Mouse (Mus musculus) testis, postnatal 14 days (tissue): ENCODE results near the gene Gjc1.

Experiments used
- DNase-seq: peaks from one replicate; pipeline ENCODE4 v3.0.0; 2021; ENCODE audit warnings: low spot score

Gene Gjc1

DNA sequence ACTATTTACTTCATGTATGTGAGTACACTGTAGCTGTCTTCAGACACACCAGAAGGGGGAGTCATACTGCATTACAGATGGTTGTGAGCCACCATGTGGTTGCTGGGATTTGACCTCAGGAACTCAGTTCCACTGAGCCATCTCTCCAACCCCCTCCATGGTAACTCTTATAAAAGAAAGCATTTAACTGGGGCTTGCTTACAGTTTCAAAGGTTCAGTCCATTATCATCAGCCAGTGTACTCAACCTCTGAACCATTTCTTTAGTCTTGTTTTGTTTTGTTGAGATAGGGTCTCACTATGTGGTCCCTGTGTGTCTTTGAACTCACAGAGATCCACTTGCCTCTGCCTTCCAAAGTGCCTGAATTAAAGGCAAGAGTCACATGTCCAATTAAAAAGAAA is 4.6 kb downstream of the Gjc1 start:
- no peak for DNase-seq

DNA sequence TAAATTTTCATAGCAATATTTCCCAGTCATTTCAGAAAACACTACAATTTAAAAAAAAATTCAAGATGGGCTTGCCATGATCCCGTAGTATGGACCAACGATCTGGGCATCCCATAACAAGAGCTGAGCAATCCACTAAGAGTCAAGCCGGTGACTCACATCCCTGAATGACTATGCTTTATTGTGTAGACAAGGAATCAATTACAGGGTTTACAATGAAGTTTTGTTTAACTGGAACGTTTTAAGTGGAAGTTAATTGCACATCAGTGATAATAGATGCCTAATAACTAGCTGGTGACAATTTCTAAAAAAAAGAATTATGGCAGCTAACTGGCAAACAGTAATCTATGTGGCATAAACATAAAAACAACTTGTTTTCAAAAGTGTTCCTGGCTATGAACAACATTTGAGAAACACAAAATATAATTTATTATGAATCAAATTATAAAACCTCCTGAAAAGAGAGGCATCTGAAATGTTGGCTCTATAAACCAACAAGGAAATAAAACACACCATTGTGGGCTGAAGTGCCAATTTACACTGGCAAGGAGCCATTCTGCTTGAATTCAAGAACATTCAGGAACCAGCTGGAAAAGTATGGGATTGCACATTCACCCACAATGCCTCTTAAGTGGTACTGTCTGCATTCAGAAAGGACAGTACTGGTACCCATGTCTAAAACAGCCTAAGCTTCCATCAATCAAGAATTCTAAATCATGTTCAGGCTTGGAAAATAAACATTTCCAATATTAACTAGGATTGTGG is 8.6 kb downstream of the Gjc1 start:
- no peak for DNase-seq

DNA sequence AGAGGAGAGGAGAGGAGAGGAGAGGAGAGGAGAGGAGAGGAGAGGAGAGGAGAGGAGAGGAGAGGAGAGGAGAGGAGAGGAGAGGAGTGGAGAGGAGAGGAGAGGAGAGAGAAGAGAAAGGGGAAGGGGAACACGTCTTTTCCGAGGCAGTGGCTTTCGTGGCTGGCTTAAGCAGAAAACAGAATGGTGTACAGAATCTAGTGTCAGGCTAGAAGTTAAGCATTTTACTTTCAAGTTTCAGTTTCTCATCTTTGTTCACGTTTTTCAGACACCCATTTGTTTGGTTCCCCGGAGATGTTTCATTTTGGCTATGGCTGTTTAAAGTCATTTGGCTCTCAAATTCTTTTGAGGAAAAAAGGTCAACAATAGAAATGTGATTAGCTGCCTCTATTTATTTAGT is 11.3 kb downstream of the Gjc1 start:
- no peak for DNase-seq

DNA sequence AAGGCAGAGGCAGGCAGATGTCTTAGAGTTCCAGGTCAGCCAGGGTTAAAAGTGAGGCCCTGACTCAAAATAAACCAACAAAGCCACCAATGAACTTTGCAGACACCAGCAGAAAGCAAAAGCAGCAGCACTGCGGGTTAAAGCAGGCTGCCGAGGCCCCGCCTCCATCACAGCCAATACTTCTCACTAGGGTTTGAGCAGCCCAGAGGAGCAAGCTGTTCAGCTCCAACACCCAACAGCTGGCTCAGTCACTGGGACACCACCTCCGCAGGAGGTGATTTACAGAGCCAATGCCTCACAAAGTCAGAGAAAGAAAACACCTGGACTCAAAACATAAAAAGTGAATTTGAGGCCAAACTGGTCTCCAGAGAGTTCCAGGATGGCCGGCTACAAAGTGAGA is 16.0 kb downstream of the Gjc1 start:
- no peak for DNase-seq

DNA sequence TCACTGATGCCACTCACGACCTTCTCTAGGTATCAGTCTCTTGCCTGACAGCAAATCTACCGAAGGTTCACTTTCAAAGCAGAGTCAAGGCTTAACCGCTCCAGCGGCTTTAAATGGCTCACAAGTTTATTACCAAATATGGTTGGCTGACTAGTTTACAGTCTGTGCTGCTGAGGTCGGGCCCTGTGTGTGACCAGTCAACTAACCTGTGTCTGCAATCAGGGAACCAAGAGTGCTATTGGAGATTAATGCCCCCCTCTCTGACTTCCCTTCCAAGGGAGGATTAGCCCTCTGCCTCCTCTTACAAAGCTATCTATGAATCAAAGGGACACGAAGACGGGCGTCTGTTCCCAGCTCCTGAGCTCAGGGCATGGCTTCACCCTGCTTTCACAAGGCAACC is 25.3 kb downstream of the Gjc1 start:
- DNase-seq = no peak

DNA sequence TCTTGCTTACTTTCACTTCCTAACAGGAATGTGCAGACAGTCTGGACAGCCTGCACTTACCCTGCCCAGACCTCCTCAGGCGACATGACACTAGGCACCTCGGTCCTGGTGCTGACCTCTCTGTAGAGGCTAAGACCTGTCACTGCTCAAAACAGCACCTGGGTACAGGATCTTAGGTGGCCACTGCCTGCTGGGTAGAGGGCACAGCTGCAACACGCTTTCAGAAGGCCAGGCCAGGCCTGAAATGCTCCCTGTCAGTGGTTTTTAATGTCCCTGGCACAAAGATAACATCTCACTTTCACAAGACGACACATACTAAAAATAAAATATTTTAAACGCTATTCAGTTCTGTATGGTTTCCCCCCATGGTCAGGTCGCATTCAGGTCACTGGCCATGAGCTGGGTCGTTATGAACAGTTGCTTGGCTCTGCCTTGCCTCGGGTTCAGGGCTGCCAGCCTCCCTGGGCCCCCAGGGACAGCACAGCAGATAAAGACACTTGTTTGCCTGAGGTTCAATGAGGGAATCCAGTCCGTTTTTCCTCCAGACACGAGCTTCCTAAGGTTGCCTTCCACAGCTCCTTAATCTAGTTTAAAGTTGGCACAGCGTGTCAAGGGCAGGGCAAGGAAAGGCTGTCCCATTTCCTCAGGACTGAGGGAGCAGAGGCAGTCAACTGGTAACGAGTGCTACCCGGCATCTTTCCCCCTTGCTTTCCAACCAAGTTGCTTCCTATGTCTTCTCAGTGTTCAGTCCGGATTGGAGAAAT is 27.6 kb downstream of the Gjc1 start:
- no peak for DNase-seq

DNA sequence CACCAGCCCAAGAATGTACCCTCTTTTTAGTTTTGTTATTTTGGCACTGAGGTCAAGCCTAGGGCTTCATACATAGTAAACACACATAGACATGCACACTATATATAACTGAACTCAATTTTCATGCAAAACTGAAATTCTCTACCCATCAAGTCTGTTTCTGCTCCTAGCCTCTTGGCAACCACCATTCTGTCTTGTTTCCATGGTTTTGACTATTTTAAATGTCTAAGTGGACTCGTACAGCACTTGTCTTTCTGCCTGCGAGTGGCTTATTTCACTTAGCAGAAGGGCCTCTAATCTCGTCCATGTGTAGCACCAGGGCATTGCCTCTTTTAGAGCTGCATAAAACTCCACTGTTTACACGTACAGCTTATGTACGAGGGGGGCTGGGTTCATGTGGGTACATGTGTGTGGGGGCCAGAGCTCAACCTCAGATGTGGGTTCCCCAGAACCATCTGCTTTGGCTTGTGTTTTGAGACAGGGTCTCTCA is 31.8 kb downstream of the Gjc1 start:
- DNase-seq = no peak

DNA sequence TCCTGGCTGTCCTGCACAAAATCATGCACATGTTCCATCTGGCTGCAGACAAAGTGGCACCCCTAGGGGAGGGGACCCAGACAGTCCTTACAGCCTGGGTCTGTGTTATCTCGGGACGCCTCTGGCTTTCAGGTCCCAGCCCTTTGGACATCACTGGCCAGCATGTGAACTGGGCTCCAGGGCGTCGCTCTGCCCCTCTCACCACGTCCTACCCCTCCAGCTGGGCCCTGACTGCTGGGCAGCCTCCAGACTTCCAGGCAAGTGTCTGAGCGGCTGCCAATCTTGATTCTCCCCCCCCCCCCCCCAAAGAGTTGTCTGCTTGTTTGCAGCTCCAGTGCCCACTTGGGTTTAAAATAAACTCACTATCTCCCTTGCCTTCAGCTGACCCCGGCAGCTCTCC is 36.1 kb downstream of the Gjc1 start:
- no peak for DNase-seq

DNA sequence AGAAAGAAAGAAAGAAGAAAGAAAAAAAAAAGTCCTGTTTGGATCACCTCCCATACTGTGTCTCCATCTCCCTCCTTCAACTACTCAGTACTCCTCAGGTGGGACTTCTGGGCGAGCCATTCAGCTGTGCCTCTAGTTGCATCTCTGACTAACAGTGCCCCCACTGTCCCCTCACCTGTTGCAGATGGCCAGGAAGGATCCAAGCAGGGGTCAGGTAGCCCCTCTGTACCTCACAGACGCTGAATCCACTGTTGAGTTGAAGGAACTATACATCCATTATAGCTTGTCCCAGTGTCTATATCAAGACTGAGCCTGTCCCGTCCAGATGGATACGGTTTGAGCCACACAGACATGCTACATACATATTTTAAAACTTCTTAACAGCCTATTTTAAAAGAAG is 38.0 kb downstream of the Gjc1 start:
- no peak for DNase-seq

DNA sequence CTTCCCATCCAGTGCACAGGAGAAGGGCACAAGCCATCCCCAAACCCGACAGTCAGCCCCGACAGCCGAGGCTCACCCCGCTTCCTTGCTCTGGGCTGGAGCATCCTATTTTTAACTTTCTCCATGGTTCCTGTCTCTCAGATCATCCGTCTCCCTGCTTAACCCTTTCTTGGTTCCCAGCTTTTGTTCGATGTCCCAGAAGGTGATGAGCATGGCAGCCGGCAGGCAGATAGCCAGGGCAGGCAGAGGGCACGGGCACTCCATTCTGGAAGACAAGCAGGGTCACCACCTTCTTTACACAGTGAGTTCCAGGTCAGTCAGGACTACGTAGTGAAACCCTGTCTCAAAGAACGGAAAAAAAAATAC is 38.5 kb downstream of the Gjc1 start:
- DNase-seq = no peak

DNA sequence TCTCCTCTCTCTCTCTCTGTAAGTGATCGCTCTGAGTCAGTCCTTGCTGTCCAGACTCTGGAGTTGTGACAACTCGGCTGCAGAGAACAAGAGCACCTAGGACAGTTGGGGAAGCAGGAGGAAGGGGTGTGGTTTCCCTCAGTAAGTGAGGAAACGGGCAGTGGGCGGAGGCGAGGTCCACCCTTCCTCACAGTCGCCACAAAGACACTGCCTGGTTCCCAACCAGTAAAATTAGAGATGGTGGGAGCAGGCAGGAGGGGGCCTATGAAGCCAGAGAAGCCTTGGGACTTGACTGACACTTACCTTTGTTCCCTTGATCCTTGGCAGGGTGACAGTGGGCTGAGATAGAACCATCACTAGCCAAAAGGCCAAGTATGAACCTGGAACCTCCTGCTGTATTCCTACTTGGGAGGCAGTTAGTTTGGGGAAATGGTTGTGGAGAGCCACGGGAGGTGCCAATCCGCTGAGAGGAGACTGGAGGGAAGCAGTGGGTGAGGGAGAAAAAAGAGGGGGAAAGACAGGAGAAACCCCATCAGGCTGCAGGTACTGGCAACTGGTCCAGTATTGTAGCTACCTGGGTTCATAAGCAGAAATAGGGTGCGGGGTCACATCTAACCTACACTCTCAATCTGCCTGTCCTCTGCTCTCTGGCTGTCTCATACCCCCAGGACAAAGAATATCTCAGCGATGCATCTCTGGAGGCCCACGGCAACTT is 39.1 kb downstream of the Gjc1 start:
- DNase-seq = no peak

DNA sequence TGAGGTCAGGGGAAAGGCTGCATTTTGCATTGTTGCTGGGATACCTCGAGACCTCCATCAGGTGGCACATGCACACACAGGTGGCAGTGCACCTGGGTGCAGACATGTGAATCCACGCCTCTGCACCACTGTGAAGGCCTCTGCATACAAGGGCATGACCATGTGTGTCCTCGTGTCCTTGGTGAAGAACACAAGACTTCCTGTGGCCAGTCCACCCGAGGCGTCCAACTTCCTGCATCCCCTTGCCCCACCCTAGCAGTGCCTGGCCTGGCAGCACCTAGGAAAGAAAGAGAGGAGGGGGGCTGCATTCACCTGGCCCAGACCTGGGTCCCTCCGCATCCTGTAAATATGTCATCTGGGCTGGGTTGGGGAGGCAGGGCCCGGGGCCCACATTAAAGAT is 39.7 kb downstream of the Gjc1 start:
- DNase-seq = no peak

DNA sequence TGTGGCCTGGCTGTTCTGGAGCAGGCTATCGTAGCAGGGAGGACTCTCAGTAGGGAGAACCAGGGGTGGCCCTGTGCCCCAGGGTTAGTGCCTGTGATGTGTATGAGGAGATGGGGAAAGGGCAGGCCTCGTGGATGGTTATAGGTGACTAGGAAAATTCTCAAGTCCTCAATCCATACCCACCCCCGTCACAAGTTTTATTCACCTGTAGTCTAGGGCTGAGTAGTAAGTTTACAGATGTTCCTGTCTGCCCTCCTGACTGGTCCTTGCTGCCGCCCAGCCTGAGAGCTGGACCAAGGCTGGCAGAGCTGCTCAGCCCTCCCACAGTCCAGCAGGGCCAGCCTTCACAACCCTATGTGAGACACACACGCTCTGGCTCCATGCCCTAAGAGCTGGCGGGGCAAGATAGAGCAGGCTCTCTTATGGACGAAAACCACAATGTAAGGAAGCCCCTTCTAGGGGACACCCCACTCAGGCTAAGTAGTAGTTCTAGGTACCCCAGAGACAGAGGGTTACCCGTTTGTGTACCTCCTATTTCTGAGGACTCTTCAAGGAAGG is 40.3 kb downstream of the Gjc1 start:
- DNase-seq = no peak

DNA sequence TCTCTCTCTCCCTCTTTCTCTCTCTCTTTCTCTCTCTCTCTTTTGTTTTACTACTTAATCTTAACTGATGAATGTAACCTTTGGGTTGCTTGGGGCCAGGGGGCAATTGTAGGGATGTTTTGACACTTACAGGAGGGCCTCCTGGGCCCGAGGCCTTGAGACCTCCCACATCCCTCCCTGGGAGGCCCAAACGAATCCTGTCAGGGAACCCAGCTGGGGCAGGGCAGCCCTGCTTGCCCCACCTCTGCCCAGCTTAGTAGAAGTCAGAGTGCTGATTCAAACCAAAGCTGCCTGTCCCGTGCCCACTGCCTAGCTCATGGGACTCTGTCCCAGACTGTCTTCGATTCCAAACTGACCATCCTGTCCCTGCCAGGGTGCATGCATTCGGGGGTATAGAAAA is 40.9 kb downstream of the Gjc1 start:
- DNase-seq = no peak

DNA sequence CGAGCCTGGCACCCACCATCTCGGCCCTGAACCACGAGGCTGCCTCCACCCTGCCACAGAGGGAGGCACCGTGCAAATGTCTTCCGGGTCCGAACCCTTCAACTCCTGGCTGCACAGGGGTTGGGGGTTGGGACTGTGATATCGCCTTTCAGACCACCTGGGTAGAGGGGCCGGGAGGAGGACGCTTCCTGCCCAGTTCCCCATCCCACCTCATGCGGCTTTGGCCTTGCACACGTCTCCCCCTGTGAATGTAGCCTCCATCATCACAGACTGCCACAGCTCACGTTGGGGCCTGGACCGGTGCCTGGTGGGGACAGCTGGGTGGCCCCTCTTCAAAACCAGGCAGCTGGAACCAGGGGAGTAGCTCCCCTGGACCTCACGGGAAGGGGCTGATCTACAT is 41.3 kb downstream of the Gjc1 start:
- DNase-seq = no peak

DNA sequence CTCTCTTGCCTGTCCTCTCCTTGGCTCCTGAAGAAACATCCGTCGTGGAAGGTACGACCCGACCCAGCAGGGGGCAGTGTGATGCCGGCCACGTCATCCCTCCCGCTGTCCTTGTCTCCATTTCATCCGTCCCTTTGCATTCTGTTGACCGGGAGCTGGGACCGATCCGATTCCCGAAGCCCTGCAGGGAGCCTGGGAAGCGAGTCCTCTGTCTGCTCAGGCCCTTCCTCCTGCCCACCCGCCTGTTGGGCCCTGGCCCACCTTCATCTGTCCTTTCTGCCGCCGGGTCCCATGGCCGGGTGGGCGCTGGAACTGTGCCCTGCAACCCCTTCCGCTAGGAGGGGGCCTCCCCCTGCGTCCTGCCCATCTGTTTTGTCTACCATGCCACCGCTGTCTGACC is 41.9 kb downstream of the Gjc1 start:
- peak; percentile 53 for DNase-seq

DNA sequence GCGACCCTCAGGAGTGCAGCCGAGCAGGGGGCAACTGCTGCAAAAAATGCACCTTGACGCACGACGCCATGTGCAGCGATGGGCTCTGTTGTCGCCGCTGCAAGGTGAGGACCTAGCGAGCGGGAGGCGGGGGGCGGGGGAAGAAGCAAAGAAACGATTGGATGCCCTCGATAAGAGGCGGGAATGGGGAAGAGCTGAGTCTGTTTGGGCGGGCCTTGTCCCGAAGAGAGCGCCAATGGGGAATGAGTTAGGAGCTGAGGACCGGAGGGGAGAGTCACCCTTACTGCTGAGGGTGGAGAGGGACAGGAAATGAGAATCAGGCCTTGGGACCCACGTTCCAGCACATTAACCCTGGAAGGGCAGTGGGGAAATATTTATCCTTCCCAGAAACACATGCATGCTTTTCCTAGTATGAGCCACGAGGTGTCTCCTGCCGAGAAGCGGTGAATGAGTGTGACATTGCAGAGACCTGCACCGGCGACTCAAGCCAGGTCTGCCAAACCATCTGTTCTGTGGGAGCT is 44.8 kb downstream of the Gjc1 start:
- peak; percentile 83 for DNase-seq

DNA sequence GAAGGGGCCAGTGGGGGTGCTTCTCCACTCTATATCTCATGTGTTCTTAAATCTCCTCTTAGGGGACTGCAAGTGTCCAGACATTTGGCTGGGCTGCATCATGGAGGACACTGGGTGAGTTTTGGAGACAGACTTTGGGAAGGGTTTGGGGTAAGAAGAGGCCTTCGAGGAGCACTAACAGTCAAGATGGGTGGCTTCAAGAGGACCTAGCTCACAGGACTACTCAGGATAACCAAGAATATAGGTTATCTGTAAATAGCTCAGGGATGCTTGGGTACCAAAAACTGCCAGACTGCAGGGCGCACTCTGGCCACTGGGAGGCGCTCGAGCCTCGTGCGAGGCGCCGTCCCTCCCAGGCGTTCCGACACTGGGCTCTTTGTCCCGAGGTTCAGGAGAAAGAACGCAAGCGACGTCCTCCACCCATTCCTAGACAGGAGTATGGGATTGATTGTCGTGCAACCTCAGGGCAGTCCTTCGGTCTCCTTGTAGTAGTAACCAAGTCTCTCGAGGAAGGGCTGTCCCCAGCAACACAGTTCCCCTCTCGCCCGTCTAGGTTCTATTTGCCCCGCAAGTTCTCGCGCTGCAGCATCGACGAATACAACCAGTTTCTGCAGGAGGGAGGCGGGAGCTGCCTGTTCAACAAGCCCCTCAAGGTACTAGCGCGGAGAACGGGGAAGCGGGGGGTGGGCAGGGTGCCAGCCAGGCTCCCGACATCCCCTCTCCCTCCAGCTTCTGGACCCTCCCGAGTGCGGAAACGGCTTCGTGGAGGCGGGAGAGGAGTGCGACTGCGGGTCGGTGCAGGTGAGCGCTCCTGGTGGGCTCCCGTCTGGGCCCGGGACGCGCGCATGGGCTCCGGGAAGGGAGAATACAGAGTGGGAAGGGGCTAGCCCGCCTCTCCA is 45.5 kb downstream of the Gjc1 start:
- DNase-seq = peak; percentile 79

DNA sequence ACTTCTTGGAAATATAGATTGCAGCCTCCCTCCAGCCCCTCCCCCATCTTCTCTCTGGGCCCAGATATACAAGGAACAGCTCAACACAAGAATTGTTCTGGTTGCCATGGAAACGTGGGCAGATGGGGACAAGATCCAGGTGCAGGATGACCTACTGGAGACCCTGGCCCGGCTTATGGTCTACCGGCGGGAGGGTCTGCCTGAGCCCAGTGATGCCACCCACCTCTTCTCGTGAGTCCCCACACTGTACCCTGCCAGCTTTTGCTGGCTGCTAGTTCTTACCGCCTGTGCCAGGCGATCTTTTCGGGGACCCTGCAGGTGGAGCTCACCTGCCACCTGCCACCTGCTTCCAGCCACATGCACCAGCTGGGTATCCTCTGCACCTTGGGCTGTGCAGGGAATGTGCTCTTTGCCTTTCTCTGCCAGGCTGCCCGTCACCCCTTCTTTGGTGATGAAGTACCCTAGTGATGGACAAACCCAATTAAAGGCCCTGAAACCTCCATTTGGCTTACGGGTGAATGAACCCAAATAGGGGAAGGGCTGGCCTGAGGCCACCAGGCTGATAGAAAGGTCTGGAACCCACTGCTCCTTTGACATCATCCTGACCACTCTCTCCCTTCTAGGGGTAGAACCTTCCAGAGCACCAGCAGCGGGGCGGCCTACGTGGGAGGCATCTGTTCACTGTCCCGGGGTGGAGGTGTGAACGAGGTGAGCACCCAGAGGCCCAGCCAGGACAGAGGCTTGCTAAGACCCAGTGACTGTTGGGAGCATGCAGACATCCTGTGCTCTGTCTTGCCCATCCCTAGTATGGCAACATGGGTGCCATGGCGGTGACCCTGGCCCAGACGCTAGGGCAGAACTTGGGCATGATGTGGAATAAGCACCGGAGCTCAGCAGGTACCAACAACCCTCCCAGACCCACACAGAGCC is 46.5 kb downstream of the Gjc1 start:
- no peak for DNase-seq
